Mouse (Mus musculus): ENCODE data around the gene Mpzl3. TPM values are rescaled to one million over a fixed set of nuclear protein-coding genes. Genes with fewer than 3 reads are reported as not detected.

The Mpzl3 gene
- 13.9 and 16.3 TPM in 2 replicates for polyA plus RNA-seq (2015; fragmentation: Nextera tagmentation; extraction: Ambion mirVana)

DNA sequence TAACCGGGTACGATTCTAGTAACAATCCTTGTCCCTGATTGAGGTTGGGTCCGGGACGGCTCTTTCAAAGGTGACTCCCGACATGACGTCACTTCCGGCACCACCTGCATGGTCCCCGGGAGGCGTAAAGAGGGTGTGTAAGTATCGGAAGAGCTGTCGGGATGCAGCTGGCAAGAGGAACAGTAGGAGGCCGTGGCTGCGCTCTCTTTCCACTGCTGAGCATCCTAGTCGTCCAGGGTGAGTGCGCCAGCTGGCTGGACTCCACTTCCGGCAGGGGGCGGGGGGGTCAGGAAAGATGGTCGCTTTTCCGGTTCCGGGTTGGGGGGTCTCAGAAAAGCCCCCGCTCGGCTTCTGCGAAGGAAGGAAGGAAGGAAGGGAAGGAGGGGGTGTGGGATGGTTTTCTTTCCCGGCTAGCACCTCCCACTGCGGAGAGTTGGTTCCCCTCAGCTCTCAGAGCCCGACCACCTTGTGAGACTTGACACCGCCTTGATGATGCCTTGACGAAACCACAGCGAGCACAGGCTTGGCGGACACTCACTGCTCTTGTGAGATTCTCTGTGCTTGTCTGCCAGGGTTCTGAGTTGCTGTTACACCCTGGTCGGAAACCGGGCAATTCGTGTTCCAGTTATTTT lies at the start of gene Mpzl3:
TSS of gene Mpzl3 (plus strand) at position 105 of the 632 bp plus-strand sequence.
- Histone ChIP-seq H3K4me2 (peak within 1 kb of the TSS; percentile 69), H3K9ac (peak within 1 kb of the TSS; percentile 47), H3K27me3 (no peaks in the 10 kb centered on the region; the same call in 1 of the 2 replicates), H3K27ac (peak within 1 kb of the TSS; percentile 98), H3K9me3 (no peaks in the 10 kb centered on the region), H3K4me3 (peak within 1 kb of the TSS; percentile 73), H3K36me3 (no peaks in the 10 kb centered on the region), H3K4me1 (no peaks in the 10 kb centered on the region)
- WGBS: 0% methylated on average over 31 of the region's 33 CpGs
- ATAC-seq (ENCODE audit: insufficient number of reproducible peaks, low FRiP score, low TSS enrichment, low read depth): peak; percentile 90

DNA sequence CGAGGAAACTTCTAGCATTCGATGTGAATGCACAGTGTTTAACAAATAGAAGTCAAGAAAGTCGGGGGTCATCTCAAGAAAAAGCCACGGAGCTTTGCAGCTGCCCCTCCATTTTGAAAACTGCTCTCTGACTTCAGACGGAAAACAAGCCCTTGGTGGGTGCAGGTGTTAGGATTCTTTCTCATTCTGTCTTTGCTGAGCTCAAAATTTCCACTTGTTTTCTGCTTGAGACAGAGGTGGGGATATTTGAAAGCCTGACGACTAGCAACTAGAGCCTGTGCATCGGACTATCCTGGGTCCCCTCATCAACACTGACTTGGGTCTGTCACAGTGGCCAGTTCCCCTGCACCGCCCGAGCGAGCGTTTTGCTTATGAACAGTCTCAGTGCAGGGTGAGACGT lies 47.6 kb upstream of the Mpzl3 start:
- Histone ChIP-seq H3K4me2 (no peak overlapping the region), H3K27ac (no peak overlapping the region), H3K4me3 (no peak overlapping the region), H3K4me1 (no peaks in the 10 kb centered on the region), H3K27me3 (0 out of 2 replicates have a peak, but pooled peaks cover 4% of the 10 kb centered on the region), H3K9me3 (no peaks in the 10 kb centered on the region), H3K36me3 (no peaks in the 10 kb centered on the region), H3K9ac (no peak overlapping the region)
- no peak for ATAC-seq (ENCODE audit: insufficient number of reproducible peaks, low FRiP score, low TSS enrichment, low read depth)
- WGBS: 67% methylated on average over 12 of the region's 12 CpGs

DNA sequence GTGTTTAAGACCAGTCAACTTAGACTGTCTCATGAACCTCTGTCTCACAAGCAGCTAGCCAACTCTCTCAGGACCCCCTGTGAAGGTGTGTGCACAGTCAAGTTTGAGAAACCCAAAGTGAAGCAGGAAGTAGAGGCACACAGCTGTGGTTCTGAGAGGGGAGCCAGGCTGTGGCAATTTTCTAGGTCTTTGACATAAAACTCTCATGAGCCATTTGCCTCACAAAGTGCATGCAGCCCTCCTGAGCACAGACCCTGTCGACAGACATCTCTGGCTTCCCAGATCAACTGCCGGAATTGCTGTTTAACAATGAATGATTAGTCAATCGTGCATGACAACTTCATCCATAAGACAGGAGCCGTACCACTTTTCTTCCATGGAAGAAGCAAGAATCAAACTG lies 46.6 kb upstream of the Mpzl3 start:
- H3K4me2 ChIP-seq: no peak overlapping the region
- 81% methylated on average over 4 of the region's 4 CpGs for WGBS
- no peaks in the 10 kb centered on the region for H3K9me3 ChIP-seq
- H3K27me3 ChIP-seq: 0 out of 2 replicates have a peak, but pooled peaks cover 4% of the 10 kb centered on the region
- no peak overlapping the region for H3K27ac ChIP-seq
- H3K9ac ChIP-seq: no peak overlapping the region
- no peak overlapping the region for H3K4me3 ChIP-seq
- no peaks in the 10 kb centered on the region for H3K36me3 ChIP-seq
- H3K4me1 ChIP-seq: no peaks in the 10 kb centered on the region
- ATAC-seq (ENCODE audit: insufficient number of reproducible peaks, low FRiP score, low TSS enrichment, low read depth): no peak

DNA sequence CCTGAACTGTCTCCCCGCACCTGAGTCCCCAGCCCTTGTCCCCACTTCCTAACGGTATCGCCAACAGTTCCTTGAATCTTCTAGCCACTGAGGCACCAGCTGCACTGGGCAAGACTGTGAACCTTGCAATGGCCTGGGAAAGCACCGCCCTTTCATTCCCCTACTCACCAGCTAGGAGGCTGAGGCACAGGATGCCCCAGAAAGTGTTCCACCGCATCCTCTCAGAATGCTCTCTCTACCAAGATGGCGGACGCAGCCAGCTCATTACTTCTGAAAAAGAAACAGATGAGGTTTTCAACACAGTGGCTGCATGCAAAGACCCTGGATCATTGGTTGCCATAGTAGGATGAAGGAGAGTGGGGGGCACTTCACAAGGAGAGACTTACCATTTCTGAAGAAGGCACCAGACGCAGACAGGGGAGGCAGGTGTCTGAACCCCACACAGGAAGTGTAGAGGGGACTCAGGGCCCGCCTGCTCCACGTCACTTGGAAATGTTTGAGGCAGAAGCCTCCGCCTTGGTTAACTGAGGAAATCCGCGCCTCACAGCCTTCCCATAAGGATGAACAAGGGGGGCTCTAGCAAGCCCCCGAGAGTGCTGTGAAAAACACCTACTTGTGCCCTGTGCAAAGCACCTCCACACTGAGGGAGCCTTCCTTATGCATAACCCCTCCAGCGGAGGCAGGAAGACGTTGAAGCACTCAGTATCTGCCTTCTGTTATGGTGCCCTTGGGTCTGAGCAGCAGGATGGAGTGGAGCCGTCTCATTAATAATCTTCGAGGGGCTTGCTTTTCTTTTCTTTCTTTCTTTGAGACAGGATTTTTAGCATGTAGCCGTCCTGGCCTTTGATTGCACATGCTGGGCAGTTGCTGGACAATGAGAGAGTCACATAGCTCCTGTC lies 45.6 kb upstream of the Mpzl3 start, which contains the start of gene Cd3e:
TSS of gene Cd3e (minus strand) at position 448 of the 899 bp plus-strand sequence.
- Histone ChIP-seq H3K27me3 (0 out of 2 replicates have a peak, but pooled peaks cover 4% of the 10 kb centered on the region), H3K4me3 (no peak within 1 kb of the TSS), H3K27ac (no peak within 1 kb of the TSS), H3K36me3 (no peaks in the 10 kb centered on the region), H3K9me3 (no peaks in the 10 kb centered on the region), H3K4me2 (no peak within 1 kb of the TSS), H3K9ac (no peak within 1 kb of the TSS), H3K4me1 (no peaks in the 10 kb centered on the region)
- WGBS: 81% methylated on average over 19 of the region's 19 CpGs
- no peak for ATAC-seq (ENCODE audit: insufficient number of reproducible peaks, low FRiP score, low TSS enrichment, low read depth)

DNA sequence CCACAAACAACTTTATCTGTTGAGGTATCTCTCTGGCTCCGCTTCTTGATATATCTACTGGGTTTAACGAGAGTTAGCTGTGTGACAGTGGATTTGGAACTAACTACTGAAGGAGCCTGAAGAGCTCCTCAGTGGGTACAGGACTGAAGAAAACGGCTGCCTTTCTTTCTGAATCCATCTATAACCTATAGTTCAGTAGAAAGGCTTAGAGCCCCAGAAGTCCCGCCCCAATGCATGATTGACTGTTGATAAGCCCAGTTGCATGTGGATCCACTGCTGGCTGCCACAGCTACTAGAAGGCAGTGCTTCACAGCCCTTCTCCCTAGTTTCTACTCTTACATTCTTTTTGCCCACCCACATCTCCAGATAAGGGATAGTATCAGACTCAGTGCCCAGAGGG lies 44.5 kb upstream of the Mpzl3 start:
- no peak overlapping the region for H3K27ac ChIP-seq
- H3K9ac ChIP-seq: no peak overlapping the region
- WGBS: 72% methylated on average over 4 of the region's 4 CpGs
- H3K4me2 ChIP-seq: no peak overlapping the region
- H3K36me3 ChIP-seq: no peaks in the 10 kb centered on the region
- no peaks in the 10 kb centered on the region for H3K9me3 ChIP-seq
- H3K4me3 ChIP-seq: no peak overlapping the region
- ATAC-seq (ENCODE audit: insufficient number of reproducible peaks, low FRiP score, low TSS enrichment, low read depth): no peak
- H3K4me1 ChIP-seq: no peaks in the 10 kb centered on the region
- H3K27me3 ChIP-seq: 0 out of 2 replicates have a peak, but pooled peaks cover 4% of the 10 kb centered on the region

DNA sequence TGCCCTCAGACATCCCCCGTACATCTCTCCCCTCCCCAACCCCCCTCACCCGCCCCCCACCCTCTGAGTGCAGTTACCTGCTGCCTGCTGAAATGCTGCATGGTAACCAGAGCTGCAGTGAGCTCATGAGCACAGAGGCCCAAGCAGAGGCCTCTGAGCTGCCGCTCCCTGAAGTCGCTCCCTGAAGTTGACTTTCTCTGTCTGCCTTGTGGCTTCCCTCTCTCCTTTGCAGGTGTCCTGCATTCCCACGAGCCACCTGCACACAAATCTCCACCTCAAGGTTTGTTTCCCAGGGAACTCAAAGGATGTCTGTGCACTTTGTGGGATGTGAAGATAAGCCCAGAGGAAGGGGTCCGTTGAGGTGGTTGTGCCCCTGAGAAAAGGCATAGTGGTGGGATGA lies 43.7 kb upstream of the Mpzl3 start:
- no peak overlapping the region for H3K4me3 ChIP-seq
- H3K27me3 ChIP-seq: 0 out of 2 replicates have a peak, but pooled peaks cover 4% of the 10 kb centered on the region
- 41% methylated on average over 6 of the region's 6 CpGs for WGBS
- ATAC-seq (ENCODE audit: insufficient number of reproducible peaks, low FRiP score, low TSS enrichment, low read depth): no peak
- H3K9me3 ChIP-seq: no peaks in the 10 kb centered on the region
- no peaks in the 10 kb centered on the region for H3K36me3 ChIP-seq
- no peaks in the 10 kb centered on the region for H3K4me1 ChIP-seq
- H3K9ac ChIP-seq: no peak overlapping the region
- no peak overlapping the region for H3K27ac ChIP-seq
- no peak overlapping the region for H3K4me2 ChIP-seq

DNA sequence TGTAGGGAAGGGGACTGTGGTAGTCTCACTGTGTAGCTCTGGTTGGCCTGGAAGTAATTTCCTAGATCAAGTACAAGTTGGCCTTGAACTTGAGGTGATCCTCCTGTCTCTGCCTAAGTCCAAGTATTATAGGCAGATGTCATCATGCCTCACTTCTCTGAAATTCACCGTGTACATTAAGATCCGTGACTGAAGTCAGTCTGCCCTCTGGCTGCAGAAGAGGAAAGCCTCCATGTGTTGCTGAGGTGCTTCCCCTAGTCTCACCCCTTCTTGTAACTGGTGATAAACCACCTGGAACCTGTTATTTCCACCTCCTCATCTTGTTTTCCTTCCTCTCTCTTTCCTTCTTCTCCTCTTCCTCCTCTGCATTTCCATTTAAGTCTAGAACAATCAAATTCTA lies 40.1 kb upstream of the Mpzl3 start:
- Histone ChIP-seq H3K36me3 (no peaks in the 10 kb centered on the region), H3K4me1 (no peaks in the 10 kb centered on the region), H3K4me3 (no peak overlapping the region), H3K9ac (no peak overlapping the region), H3K27ac (no peak overlapping the region), H3K9me3 (no peaks in the 10 kb centered on the region), H3K4me2 (no peak overlapping the region), H3K27me3 (0 out of 2 replicates have a peak, but pooled peaks cover 4% of the 10 kb centered on the region)
- WGBS: 44% methylated on average over 2 of the region's 2 CpGs
- no peak for ATAC-seq (ENCODE audit: insufficient number of reproducible peaks, low FRiP score, low TSS enrichment, low read depth)

DNA sequence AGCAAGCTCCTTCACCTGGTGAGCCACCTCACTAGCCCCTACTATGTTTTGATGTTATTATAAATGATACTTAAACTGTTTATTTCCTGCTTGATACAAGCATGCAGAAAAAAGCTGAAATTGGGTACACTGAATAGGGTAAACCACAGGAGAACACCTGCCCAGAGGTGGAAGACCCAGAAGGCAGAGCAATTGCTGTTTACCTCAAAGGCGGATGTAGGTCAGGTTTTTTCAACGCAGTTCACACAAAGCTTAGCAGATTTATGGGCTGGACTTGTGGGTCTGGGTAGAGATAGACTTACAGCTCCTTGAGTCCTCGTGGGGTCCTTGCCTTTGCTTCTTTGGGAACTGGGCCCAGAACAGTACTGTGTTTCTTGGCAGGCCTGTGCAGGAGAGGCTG lies 39.1 kb upstream of the Mpzl3 start:
- H3K4me2 ChIP-seq: no peak overlapping the region
- H3K27me3 ChIP-seq: 0 out of 2 replicates have a peak, but pooled peaks cover 4% of the 10 kb centered on the region
- no peak overlapping the region for H3K4me3 ChIP-seq
- ATAC-seq (ENCODE audit: insufficient number of reproducible peaks, low FRiP score, low TSS enrichment, low read depth): no peak
- no peak overlapping the region for H3K27ac ChIP-seq
- H3K9ac ChIP-seq: no peak overlapping the region
- 64% methylated on average over 3 of the region's 3 CpGs for WGBS
- no peaks in the 10 kb centered on the region for H3K4me1 ChIP-seq
- H3K36me3 ChIP-seq: no peaks in the 10 kb centered on the region
- H3K9me3 ChIP-seq: no peaks in the 10 kb centered on the region

DNA sequence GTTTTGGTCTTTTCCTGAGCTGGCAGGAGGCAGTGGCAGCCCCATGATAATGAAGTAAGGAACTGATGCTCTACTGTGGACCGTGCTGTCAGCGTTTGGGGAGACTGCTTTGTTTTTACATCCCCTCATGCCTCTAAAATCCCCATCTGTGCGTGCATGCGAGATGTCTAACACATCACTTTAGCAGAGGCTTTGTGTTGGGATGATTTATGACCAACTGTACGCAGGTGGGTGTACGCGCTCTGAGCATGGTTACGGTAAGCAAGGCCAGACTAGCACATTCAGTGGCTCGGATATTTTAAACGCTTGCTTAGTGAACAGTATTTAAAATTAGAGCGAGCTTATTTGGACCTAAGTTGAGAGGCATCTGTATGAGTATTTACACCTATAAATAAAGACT lies 37.0 kb upstream of the Mpzl3 start:
- H3K36me3 ChIP-seq: no peaks in the 10 kb centered on the region
- no peak overlapping the region for H3K4me3 ChIP-seq
- 63% methylated on average over 11 of the region's 11 CpGs for WGBS
- no peak overlapping the region for H3K27ac ChIP-seq
- H3K9me3 ChIP-seq: no peaks in the 10 kb centered on the region
- H3K9ac ChIP-seq: no peak overlapping the region
- no peaks in the 10 kb centered on the region for H3K4me1 ChIP-seq
- H3K4me2 ChIP-seq: no peak overlapping the region
- no peak for ATAC-seq (ENCODE audit: insufficient number of reproducible peaks, low FRiP score, low TSS enrichment, low read depth)
- H3K27me3 ChIP-seq: no peaks in the 10 kb centered on the region

DNA sequence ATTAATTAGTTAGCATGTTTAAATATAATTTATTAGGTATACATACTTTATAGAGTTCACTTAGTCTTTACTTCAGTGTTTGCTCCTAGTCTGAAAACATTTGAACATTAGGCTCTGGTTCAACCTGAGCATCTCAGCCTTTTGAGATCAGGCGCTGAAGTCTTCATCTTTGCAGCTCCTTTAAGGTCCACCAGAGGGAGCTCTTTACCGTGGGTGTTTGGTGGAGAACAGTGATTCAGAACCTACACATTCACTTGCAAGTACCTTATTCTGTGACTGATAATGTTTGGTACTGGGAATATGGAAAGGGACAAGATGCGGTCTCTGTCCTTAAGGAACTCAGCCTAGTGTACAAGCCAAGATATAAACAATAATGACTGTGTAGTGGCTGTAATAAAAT lies 32.2 kb upstream of the Mpzl3 start:
- Histone ChIP-seq H3K4me1 (peaks cover 3% of the 10 kb centered on the region; the same call in 1 of the 2 replicates), H3K27me3 (no peaks in the 10 kb centered on the region), H3K36me3 (no peaks in the 10 kb centered on the region), H3K27ac (no peak overlapping the region), H3K4me3 (no peak overlapping the region), H3K4me2 (no peak overlapping the region), H3K9me3 (no peaks in the 10 kb centered on the region), H3K9ac (no peak overlapping the region)
- no peak for ATAC-seq (ENCODE audit: insufficient number of reproducible peaks, low FRiP score, low TSS enrichment, low read depth)
- WGBS: 11% methylated on average over 3 of the region's 3 CpGs

DNA sequence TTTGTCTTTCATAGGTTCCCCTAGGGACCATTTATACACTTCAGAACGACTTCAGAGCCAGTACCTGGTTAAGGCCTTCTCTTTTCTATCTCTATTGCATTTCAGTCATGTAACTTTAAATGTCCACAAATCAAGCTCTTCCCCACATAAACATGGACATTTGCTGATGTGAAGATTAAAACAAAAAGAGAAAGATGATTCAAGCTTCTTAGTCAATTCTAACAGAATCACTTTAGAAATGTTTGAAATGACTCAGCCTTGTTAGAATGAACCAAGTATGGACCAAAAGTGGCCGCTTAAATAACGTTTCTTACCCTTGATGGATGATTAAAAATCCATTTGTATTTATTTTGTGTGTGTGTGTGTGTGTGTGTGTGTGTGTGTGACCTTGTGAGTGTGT lies 31.3 kb upstream of the Mpzl3 start:
- no peaks in the 10 kb centered on the region for H3K27me3 ChIP-seq
- H3K9ac ChIP-seq: no peak overlapping the region
- H3K36me3 ChIP-seq: no peaks in the 10 kb centered on the region
- H3K9me3 ChIP-seq: no peaks in the 10 kb centered on the region
- H3K27ac ChIP-seq: no peak overlapping the region
- no peak for ATAC-seq (ENCODE audit: insufficient number of reproducible peaks, low FRiP score, low TSS enrichment, low read depth)
- 58% methylated on average over 3 of the region's 3 CpGs for WGBS
- H3K4me3 ChIP-seq: no peak overlapping the region
- H3K4me1 ChIP-seq: peaks cover 5% of the 10 kb centered on the region; the same call in 1 of the 2 replicates
- no peak overlapping the region for H3K4me2 ChIP-seq

DNA sequence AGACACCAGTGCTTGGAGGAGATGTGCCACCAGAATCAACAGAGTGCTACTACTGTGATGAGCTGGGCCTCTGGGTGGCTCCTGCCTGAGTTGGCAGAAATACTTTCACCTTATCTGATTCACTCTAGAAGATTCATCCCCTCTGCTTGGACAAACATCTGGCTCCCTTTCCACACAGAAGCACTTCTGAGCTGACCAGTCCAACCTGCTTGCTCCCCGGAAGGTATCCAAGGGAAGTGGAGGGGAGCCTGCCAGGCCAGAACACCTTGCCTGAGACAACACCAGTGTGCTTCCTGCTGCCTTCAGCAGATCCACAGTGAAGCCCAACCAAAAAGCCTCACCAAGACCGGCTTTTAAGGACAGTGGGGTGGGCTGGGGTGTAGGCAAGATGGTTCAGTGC lies 30.8 kb upstream of the Mpzl3 start:
- Histone ChIP-seq H3K9me3 (no peaks in the 10 kb centered on the region), H3K9ac (no peak overlapping the region), H3K27me3 (no peaks in the 10 kb centered on the region), H3K4me1 (peaks cover 5% of the 10 kb centered on the region; the same call in 1 of the 2 replicates), H3K4me3 (no peak overlapping the region), H3K36me3 (no peaks in the 10 kb centered on the region), H3K27ac (no peak overlapping the region), H3K4me2 (no peak overlapping the region)
- ATAC-seq (ENCODE audit: insufficient number of reproducible peaks, low FRiP score, low TSS enrichment, low read depth): no peak
- 74% methylated on average over 2 of the region's 2 CpGs for WGBS
